Mouse (Mus musculus): Measurements from ENCODE around the gene Fus. TPM values are rescaled to one million over a fixed set of nuclear protein-coding genes. Genes with fewer than 3 reads are reported as not detected.

Gene Fus
- total RNA-seq, 2 experiments from 2014 or later: 301 to 325 TPM

- no peak for DNase-seq
Measured at GRCm38 (mm10) chr7:127946470-127947023, 20.7 kb upstream of the Fus start, which contains the start of gene Prss36. Gene Prss36 (minus strand): TSS chr7:127946725.

- no peak for DNase-seq
Measured at GRCm38 (mm10) chr7:127952864-127953581, 14.2 kb upstream of the Fus start.

- no peak for DNase-seq
Measured at GRCm38 (mm10) chr7:127959364-127959763, 7.9 kb upstream of the Fus start.

GRCm38 (mm10) chr7:127966371-127966918, 812 bp upstream of the Fus start:
- DNase-seq: no peak

GRCm38 (mm10) chr7:127967922-127968828, 918 bp downstream of the Fus start:
- DNase-seq: peak; percentile 66 to 71

GRCm38 (mm10) chr7:127974413-127974930, 7.2 kb downstream of the Fus start:
- DNase-seq: no peak

- no peak for DNase-seq
Measured at GRCm38 (mm10) chr7:127978856-127979255, 11.6 kb downstream of the Fus start.

- DNase-seq: no peak
Measured at GRCm38 (mm10) chr7:127980606-127981005, 13.3 kb downstream of the Fus start.

GRCm38 (mm10) chr7:127988904-127989303, 21.6 kb downstream of the Fus start:
- DNase-seq: no peak

- peak; percentile 40 to 50 for DNase-seq
Measured at GRCm38 (mm10) chr7:127991643-127992487, 24.6 kb downstream of the Fus start.

GRCm38 (mm10) chr7:127992488-127993340, 25.5 kb downstream of the Fus start:
- no peak for DNase-seq

GRCm38 (mm10) chr7:127993341-127993977, 26.2 kb downstream of the Fus start, which contains the start of gene Pycard:
Gene Pycard (minus strand): TSS chr7:127993867.
- DNase-seq: no peak

GRCm38 (mm10) chr7:127999436-127999835, 32.2 kb downstream of the Fus start:
- no peak for DNase-seq

GRCm38 (mm10) chr7:128000068-128000950, 33.1 kb downstream of the Fus start:
- no peak for DNase-seq

GRCm38 (mm10) chr7:128003098-128003497, 35.8 kb downstream of the Fus start:
- DNase-seq: no peak

- DNase-seq: no peak
Measured at GRCm38 (mm10) chr7:128003688-128004087, 36.4 kb downstream of the Fus start, which contains the start of gene Trim72. Gene Trim72 (plus strand): TSS chr7:128003949.

GRCm38 (mm10) chr7:128004150-128004486, 36.9 kb downstream of the Fus start:
- DNase-seq: no peak

GRCm38 (mm10) chr7:128004487-128005362, 37.5 kb downstream of the Fus start:
- DNase-seq: no peak

All from layer of hippocampus, postnatal 36 days (tissue).